Mouse (Mus musculus): ENCODE data around the gene 4930519P11Rik. TPM values are rescaled to one million over a fixed set of nuclear protein-coding genes. Genes with fewer than 3 reads are reported as not detected.

Gene 4930519P11Rik
- polyA plus RNA-seq, 1 experiment from 2014 or later = not detected

DNA sequence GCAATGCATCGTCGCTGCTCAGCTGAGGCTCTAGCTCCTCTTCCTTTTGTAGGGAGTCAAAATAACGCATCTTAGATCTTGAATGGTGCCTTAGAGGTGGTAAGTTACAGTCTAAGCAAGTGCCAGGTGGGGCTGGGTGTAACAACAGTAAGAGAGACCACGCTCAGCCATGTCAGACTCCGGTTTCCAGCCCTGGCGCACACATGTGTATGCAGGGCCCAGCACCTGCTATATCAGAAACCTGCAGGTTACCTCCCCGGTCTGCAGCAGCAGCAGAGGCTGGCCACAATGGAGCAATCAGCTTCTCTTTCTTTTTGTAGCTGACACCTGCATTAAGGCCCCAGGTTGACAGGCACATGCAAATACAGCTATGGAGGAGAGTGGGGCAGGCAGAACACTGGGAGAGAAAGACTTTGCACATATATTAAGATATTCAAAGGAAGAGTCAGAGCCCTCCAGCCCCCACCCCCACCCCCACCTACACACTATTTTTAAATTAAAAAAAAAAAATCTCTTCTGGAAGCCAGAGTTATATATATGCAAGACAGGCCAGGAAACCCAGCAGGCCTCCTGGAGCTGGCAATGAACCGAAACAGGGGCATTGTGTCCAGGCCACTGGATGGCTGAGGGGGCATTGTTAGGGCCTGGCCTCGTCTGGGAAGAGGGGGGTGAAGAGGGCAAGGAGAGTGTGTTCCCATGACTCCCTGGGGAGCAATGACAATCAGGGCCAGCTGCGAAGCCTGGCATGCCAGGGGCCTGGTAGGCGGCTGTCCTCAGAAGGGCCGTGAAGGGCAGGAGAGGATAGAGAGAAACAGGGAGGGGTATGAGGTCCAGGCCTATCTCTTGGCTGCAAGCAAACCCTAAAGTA is 36.1 kb downstream of the 4930519P11Rik start:
- Histone ChIP-seq H3K4me2 (ENCODE audit: low read length) (no peak overlapping the region), H3K27ac (ENCODE audit: low read length) (no peak overlapping the region), H3K9me3 (ENCODE audit: control insufficient read depth, low read length) (no peaks in the 10 kb centered on the region), H3K36me3 (ENCODE audit: control insufficient read depth, insufficient read depth) (no peaks in the 10 kb centered on the region), H3K9ac (replicated peaks; ENCODE audit: low read depth, low read length) (no peak overlapping the region), H3K4me3 (replicated peaks; ENCODE audit: low read length) (no peak overlapping the region), H3K4me1 (replicated peaks; ENCODE audit: control insufficient read depth, insufficient read depth, low read length) (peaks cover 11% of the 10 kb centered on the region), H3K27me3 (replicated peaks; ENCODE audit: control insufficient read depth, insufficient read depth, low read length) (no peaks in the 10 kb centered on the region)
- no peak for ATAC-seq
- WGBS = 24% methylated on average over 12 of the region's 12 CpGs

- Histone ChIP-seq H3K9ac (replicated peaks; ENCODE audit: low read depth, low read length) (no peak overlapping the region), H3K27ac (ENCODE audit: low read length) (no peak overlapping the region), H3K4me3 (replicated peaks; ENCODE audit: low read length) (no peak overlapping the region)
These were observed 39.0 kb downstream of the 4930519P11Rik start for GRCm38 (mm10) chr2:154574271-154574670.

DNA sequence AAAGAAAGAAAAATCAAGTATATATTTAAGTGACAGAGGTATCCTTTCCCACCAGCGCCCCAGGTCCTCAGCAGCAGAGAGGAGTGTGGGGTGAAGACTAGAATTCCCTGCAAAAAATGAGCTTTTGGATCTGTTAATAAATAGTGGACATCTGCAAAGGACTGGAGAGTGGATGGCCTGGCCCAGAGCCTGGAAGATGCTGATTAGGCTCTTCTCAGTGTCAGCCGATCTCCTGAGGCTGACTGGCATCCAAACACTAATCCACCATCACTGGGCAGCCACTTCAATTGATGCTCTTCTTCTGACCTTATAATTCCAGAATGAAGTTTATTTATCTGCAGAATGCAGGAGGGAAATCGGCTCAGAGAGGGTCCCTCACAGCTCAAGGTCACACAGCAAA is 40.2 kb downstream of the 4930519P11Rik start:
- WGBS = 80% methylated on average over 3 of the region's 3 CpGs

More at GRCm38 (mm10) chr2:154574271-154574670, 39.0 kb downstream of the 4930519P11Rik start:
- Histone ChIP-seq H3K27me3 (replicated peaks; ENCODE audit: control insufficient read depth, insufficient read depth, low read length) (no peaks in the 10 kb centered on the region), H3K4me1 (replicated peaks; ENCODE audit: control insufficient read depth, insufficient read depth, low read length) (peaks cover 16% of the 10 kb centered on the region), H3K36me3 (ENCODE audit: control insufficient read depth, insufficient read depth) (no peaks in the 10 kb centered on the region), H3K9me3 (ENCODE audit: control insufficient read depth, low read length) (no peaks in the 10 kb centered on the region), H3K4me2 (ENCODE audit: low read length) (no peak overlapping the region)
- 34% methylated on average over 7 of the region's 7 CpGs for WGBS
- ATAC-seq = no peak

DNA sequence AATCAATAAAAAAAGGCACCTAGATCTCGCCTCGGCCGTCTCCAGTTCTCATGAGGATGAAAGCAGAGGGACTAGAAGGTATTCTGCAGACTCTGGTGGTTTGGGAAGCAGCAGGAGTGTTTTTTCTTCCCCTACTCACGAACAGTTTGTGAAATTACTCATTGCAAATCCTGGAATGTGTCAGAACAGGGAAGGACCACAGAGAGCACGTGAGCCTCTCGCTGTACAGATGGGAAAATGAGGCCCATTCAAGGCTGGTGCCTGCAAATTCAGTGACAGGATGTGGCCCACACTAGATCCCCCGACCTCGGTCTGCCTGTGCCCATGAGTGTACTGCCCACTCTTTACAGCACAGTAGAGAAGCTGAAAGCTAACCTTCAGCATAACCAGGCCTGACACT is 41.3 kb downstream of the 4930519P11Rik start:
- no peaks in the 10 kb centered on the region for H3K27me3 ChIP-seq (replicated peaks; ENCODE audit: control insufficient read depth, insufficient read depth, low read length)
- 80% methylated on average over 8 of the region's 8 CpGs for WGBS
- no peak overlapping the region for H3K4me2 ChIP-seq (ENCODE audit: low read length)
- no peak overlapping the region for H3K27ac ChIP-seq (ENCODE audit: low read length)
- H3K9me3 ChIP-seq (ENCODE audit: control insufficient read depth, low read length) = no peaks in the 10 kb centered on the region
- no peak for ATAC-seq
- peaks cover 26% of the 10 kb centered on the region for H3K4me1 ChIP-seq (replicated peaks; ENCODE audit: control insufficient read depth, insufficient read depth, low read length)
- no peak overlapping the region for H3K9ac ChIP-seq (replicated peaks; ENCODE audit: low read depth, low read length)
- H3K36me3 ChIP-seq (ENCODE audit: control insufficient read depth, insufficient read depth) = no peaks in the 10 kb centered on the region
- H3K4me3 ChIP-seq (replicated peaks; ENCODE audit: low read length) = no peak overlapping the region

More for the DNA sequence above, 40.2 kb downstream of the 4930519P11Rik start:
- H3K4me2 ChIP-seq (ENCODE audit: low read length) = no peak overlapping the region
- no peak for ATAC-seq
- no peak overlapping the region for H3K4me3 ChIP-seq (replicated peaks; ENCODE audit: low read length)
- no peaks in the 10 kb centered on the region for H3K9me3 ChIP-seq (ENCODE audit: control insufficient read depth, low read length)
- no peaks in the 10 kb centered on the region for H3K36me3 ChIP-seq (ENCODE audit: control insufficient read depth, insufficient read depth)
- no peak overlapping the region for H3K27ac ChIP-seq (ENCODE audit: low read length)
- H3K9ac ChIP-seq (replicated peaks; ENCODE audit: low read depth, low read length) = no peak overlapping the region
- H3K27me3 ChIP-seq (replicated peaks; ENCODE audit: control insufficient read depth, insufficient read depth, low read length) = no peaks in the 10 kb centered on the region
- peaks cover 28% of the 10 kb centered on the region for H3K4me1 ChIP-seq (replicated peaks; ENCODE audit: control insufficient read depth, insufficient read depth, low read length)

DNA sequence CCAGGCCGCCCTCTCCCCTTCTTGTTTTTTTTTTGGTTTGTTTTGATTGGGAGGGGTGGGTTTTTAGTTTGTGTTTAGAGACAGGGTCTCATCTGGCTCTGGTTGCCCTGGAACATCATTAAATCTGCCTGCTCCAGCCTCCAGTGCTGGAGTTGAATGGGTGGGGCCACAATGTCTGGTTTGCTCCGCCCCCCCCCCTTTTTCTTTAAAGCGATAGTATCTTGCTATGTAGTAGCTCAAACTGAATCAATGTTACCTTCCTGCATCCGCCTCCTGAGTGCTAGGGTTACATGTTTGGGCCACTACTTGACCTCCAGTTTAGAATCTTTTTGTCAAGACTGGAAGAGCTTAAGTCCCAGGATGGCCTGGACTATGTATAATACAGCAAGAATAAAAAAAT is 42.0 kb downstream of the 4930519P11Rik start:
- Histone ChIP-seq H3K4me3 (replicated peaks; ENCODE audit: low read length) (no peak overlapping the region), H3K4me2 (ENCODE audit: low read length) (no peak overlapping the region), H3K9ac (replicated peaks; ENCODE audit: low read depth, low read length) (no peak overlapping the region), H3K27me3 (replicated peaks; ENCODE audit: control insufficient read depth, insufficient read depth, low read length) (no peaks in the 10 kb centered on the region), H3K4me1 (replicated peaks; ENCODE audit: control insufficient read depth, insufficient read depth, low read length) (peaks cover 25% of the 10 kb centered on the region), H3K36me3 (ENCODE audit: control insufficient read depth, insufficient read depth) (no peaks in the 10 kb centered on the region), H3K9me3 (ENCODE audit: control insufficient read depth, low read length) (no peaks in the 10 kb centered on the region), H3K27ac (ENCODE audit: low read length) (no peak overlapping the region)
- 80% methylated on average over 4 of the region's 4 CpGs for WGBS
- no peak for ATAC-seq

DNA sequence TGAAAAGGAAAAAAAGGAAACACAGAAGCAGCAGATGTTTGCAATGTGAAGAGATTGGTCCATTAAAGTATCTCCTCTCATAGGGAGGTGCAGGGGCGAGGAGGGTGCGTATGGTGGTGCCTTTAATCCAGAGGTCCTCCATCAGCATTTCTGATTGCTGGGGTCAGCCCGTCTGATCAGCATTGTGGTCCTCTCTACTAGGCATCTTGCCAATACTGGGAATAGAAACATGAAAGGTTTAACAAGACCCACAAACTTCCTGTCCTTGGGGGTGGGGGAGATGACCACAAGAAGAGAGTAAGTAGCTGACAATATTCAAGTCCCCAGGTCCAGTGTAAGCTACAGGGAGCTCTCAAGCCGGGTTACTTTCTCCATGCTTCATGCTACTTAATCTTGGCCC is 42.6 kb downstream of the 4930519P11Rik start:
- H3K27me3 ChIP-seq (replicated peaks; ENCODE audit: control insufficient read depth, insufficient read depth, low read length) = no peaks in the 10 kb centered on the region
- no peaks in the 10 kb centered on the region for H3K9me3 ChIP-seq (ENCODE audit: control insufficient read depth, low read length)
- H3K27ac ChIP-seq (ENCODE audit: low read length) = no peak overlapping the region
- H3K4me1 ChIP-seq (replicated peaks; ENCODE audit: control insufficient read depth, insufficient read depth, low read length) = peaks cover 31% of the 10 kb centered on the region
- H3K9ac ChIP-seq (replicated peaks; ENCODE audit: low read depth, low read length) = no peak overlapping the region
- 58% methylated on average over 4 of the region's 4 CpGs for WGBS
- no peak for ATAC-seq
- no peaks in the 10 kb centered on the region for H3K36me3 ChIP-seq (ENCODE audit: control insufficient read depth, insufficient read depth)
- peak overlapping the region; percentile 75 for H3K4me2 ChIP-seq (ENCODE audit: low read length)
- no peak overlapping the region for H3K4me3 ChIP-seq (replicated peaks; ENCODE audit: low read length)

DNA sequence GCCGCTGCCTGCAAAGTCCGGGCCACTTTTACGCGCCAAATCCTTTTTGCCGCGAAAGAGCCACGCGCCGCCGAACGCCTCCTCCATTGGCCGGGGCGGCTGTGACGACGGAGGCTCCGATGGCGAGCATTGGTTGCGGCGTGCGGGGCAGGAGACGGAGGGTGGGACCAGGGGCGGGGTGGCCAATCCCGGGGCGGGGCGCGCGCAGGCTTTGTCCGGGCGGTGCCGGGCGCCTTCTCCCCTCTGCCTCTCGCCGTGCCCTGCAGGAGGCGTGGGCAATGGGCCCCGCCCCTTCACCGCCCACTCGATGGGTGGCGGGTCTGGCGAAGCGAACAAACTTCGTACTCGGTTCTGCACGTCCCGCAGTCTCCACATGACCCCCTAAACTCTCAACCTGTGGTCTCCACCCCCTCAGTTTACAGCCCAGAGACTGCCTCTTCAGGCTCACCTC is 43.4 kb downstream of the 4930519P11Rik start, which contains the start of gene E2f1:
Gene E2f1 (minus strand): TSS at position 57 of the 451 bp plus-strand sequence.
- Histone ChIP-seq H3K9ac (replicated peaks; ENCODE audit: low read depth, low read length) (peak within 1 kb of the TSS; percentile 69), H3K27me3 (replicated peaks; ENCODE audit: control insufficient read depth, insufficient read depth, low read length) (no peaks in the 10 kb centered on the region), H3K4me3 (replicated peaks; ENCODE audit: low read length) (peak within 1 kb of the TSS; percentile 66), H3K9me3 (ENCODE audit: control insufficient read depth, low read length) (no peaks in the 10 kb centered on the region), H3K4me1 (replicated peaks; ENCODE audit: control insufficient read depth, insufficient read depth, low read length) (peaks cover 37% of the 10 kb centered on the region), H3K4me2 (ENCODE audit: low read length) (peak within 1 kb of the TSS; percentile 82), H3K36me3 (ENCODE audit: control insufficient read depth, insufficient read depth) (no peaks in the 10 kb centered on the region), H3K27ac (ENCODE audit: low read length) (peak within 1 kb of the TSS; percentile 67)
- ATAC-seq = peak; percentile 99
- WGBS = under 1% methylated on average over 38 of the region's 44 CpGs

- under 1% methylated on average over 51 of the region's 70 CpGs for WGBS
These were observed 44.0 kb downstream of the 4930519P11Rik start for GRCm38 (mm10) chr2:154569071-154569748.

More at GRCm38 (mm10) chr2:154569071-154569748, 44.0 kb downstream of the 4930519P11Rik start:
- peak overlapping the region; percentile 82 for H3K4me2 ChIP-seq (ENCODE audit: low read length)
- peak overlapping the region; percentile 67 for H3K27ac ChIP-seq (ENCODE audit: low read length)
- ATAC-seq = peak; percentile 62
- H3K36me3 ChIP-seq (ENCODE audit: control insufficient read depth, insufficient read depth) = no peaks in the 10 kb centered on the region
- no peaks in the 10 kb centered on the region for H3K9me3 ChIP-seq (ENCODE audit: control insufficient read depth, low read length)
- no peaks in the 10 kb centered on the region for H3K27me3 ChIP-seq (replicated peaks; ENCODE audit: control insufficient read depth, insufficient read depth, low read length)
- H3K4me1 ChIP-seq (replicated peaks; ENCODE audit: control insufficient read depth, insufficient read depth, low read length) = peaks cover 37% of the 10 kb centered on the region
- peak overlapping the region; percentile 66 for H3K4me3 ChIP-seq (replicated peaks; ENCODE audit: low read length)
- peak overlapping the region; percentile 58 for H3K9ac ChIP-seq (replicated peaks; ENCODE audit: low read depth, low read length)

All from forebrain, embryonic 16.5 days (tissue).